Mouse (Mus musculus) embryonic fibroblast, embryonic 13.5 days (primary cell): ENCODE data around the gene Tmem199.

Experiments used
- CTCF ChIP-seq: IDR thresholded peaks from 2 replicates; pipeline ENCODE4 v1.5.1; 2011; ENCODE audit warnings: mild to moderate bottlenecking, control low read depth, low read length, moderate library complexity, borderline replicate concordance; ENCODE audit not compliant: insufficient read depth
- POLR2A ChIP-seq: IDR thresholded peaks from 2 replicates; pipeline ENCODE4 v1.6.1; 2011; ENCODE audit warnings: low read depth, mild to moderate bottlenecking, control low read depth, low read length, moderate library complexity

- TF ChIP-seq POLR2A (no peak), CTCF (no peak)
Measured at GRCm38 (mm10) chr11:78545181-78545580, 33.2 kb upstream of the Tmem199 start.
